Mouse (Mus musculus): ENCODE data around the gene Cdkn2aip. TPM values are rescaled to one million over a fixed set of nuclear protein-coding genes. Genes with fewer than 3 reads are reported as not detected.
A peak's percentile ranks its signal among the peaks of the same experiment; 100 is the strongest.

The Cdkn2aip gene
- total RNA-seq, 2 experiments from 2014 or later, result 5.0 to 5.2 TPM

DNA sequence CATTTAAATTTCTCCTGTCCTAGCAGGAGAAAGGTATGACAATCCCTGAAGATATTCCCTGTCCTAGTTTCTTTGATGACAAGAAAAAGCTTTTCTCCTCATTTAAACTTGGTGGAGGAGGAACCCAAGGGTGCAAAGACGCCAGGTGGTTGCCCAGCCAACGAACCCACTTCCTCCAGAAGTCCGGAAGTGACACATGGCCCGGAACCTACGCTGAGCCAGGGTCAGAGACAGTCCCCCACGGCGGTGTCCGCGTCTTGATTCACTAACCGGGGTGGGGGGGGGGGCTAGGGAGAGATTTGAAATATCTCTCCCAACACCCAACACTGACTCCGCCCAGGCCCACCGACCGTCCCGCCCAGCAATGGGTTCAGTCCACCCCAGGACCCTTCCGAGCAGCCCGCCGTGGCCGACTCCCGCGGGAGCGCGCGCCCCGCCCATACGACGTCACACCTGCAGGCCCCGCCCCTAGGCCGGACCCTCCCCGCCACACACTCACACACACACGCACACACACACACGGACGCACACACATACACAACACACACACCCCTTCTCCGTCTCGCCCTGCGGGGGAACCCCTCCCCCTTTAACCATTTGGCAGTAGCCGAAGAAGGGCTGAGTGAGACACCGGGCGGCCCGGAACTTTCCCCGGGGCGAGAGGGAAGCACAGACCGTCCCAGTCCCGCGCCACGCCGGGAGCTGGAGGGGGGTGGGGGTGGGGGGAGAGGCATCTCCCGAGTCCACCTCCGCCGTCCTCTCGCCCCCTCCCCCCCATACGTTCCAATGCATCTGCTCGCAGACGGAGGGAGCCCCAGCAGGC is 40.2 kb downstream of the Cdkn2aip start:
- peak overlapping the region; percentile 91 for H3K4me3 ChIP-seq
- intact Hi-C loops (cut with DNase I), result loop anchor here (2.0 to 5.0 kb wide), 2 partner anchors 69 to 141 kb away; partner anchors contain the start of genes Rwdd4a and Trappc11
- DNase-seq, result peak; percentile 94
- peak overlapping the region; percentile 99 for H3K27ac ChIP-seq
- TF ChIP-seq CTCF (IDR thresholded peaks at IDR 0.05), result no peak

DNA sequence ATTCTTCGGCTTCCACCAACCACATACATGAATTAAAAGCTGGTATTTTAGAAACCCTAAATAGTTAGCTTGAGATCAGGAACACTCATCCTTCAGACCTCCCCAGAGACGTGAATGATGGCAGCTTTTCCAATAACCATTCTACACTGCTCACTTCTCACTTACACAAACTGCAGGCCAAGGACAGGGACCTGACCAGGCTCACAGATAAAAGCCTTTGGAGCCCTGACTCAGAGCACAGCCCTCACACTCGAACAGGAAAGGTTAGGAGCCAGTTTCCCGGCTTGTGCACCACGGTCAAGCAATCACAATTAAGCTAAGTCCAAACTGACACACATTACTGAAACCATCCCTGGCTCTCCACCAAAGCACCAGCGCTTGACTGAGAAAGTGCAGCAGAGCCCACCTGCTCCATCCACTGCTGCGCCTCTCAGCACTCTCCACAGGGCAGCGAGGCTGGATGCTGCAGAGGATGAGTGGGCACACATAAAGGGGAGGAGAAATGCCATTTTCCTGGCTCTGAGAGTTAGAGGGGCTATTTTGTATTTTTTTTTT is 49.4 kb downstream of the Cdkn2aip start:
- intact Hi-C loops (cut with DNase I), result no loop called here
- no peak overlapping the region for H3K4me3 ChIP-seq
- no peak for TF ChIP-seq CTCF (IDR thresholded peaks at IDR 0.05)
- no peak overlapping the region for H3K27ac ChIP-seq
- no peak for DNase-seq

DNA sequence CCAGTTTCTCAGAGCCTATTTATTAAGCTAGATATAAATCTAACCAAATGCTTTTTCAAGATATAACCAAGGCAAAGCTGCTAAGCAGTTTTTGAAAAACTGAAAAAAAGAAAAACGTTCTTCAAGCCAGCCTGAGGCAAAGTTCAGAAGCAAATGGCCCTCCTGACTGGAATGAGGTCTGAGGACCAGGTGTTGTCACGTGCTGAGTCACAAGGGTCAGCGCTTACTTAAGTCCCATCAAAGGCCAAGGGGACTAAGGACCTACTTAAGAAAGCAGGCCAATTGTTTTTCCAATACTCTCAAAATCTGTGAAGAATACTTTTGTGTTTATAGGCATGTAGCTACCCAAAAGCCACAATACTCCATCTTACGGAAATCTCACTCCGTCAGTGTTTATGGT is 50.5 kb downstream of the Cdkn2aip start:
- TF ChIP-seq CTCF (IDR thresholded peaks at IDR 0.05), result no peak
- intact Hi-C loops (cut with DNase I), result no loop called here
- DNase-seq, result no peak
- Histone ChIP-seq H3K27ac (no peak overlapping the region), H3K4me3 (no peak overlapping the region)

DNA sequence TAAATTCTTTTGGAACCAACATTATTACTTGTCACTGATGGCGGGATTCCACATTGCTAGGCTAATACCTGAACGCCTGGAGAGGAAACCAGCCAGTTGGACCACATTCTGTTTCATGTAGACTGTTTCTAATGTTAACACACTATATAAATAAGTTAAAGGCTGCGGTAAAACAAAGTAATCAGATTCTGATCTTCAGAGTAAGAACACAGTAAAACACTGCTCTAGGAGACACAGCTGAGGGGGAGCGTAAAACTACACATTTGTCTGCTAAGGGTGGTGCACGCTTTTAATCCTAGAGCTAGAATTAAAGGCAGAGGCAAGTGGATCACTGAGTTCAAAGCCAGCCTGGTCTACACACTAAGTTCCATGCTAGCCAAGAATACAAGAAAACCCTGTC is 51.0 kb downstream of the Cdkn2aip start:
- intact Hi-C loops (cut with DNase I), result no loop called here
- H3K27ac ChIP-seq, result no peak overlapping the region
- DNase-seq, result no peak
- no peak overlapping the region for H3K4me3 ChIP-seq
- no peak for TF ChIP-seq CTCF (IDR thresholded peaks at IDR 0.05)

DNA sequence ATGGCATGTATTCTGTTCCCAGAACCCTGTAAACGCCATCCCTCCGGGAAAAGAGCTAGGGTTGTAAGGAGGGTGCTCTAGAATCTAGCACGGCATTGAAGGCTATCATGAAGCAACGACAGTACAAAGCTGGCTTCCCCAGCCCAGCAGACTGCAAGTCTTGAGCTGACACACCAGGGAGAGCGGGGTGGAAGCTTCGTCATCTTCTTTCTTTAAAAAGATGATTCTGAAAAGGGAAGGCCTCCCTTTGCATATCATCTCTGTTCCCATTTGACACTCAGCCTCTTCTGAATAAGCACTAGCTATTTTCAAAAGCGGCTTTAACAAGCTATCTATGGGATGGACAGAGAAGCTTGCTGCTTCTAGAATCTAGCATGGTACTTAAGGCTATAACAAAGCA is 53.3 kb downstream of the Cdkn2aip start:
- Histone ChIP-seq H3K27ac (no peak overlapping the region), H3K4me3 (no peak overlapping the region)
- TF ChIP-seq CTCF (IDR thresholded peaks at IDR 0.05), result no peak
- intact Hi-C loops (cut with DNase I), result no loop called here
- no peak for DNase-seq

DNA sequence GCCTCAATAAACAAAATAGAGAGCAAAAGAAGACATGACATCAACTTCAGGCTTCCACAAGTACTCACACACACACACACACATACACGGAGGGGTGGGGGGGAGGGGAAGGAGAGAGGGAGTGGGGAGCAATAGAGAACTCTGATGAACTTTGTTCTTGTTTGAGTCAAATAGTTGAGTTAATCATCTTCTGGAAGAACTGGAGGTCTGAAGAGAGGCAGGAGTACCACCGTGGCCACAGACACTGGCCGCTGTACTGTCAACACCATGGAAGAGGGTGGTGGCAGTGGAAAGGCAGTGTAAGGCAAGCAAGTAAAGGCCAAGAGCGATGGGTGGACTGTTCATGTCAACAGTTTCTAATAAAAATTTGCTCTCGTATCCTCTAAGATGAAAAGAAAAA is 54.3 kb downstream of the Cdkn2aip start:
- Histone ChIP-seq H3K4me3 (no peak overlapping the region), H3K27ac (no peak overlapping the region)
- DNase-seq, result no peak
- no peak for TF ChIP-seq CTCF (IDR thresholded peaks at IDR 0.05)
- intact Hi-C loops (cut with DNase I), result no loop called here

Other genes with a start within 250 kb of the Cdkn2aip start
- 10 to 100 TPM; 17.5 to 19.1 TPM for gene Trappc11, start 180.5 kb downstream of the Cdkn2aip start, total RNA-seq (2021)
- 10 to 100 TPM; 28.7 to 36.7 TPM for gene Rwdd4a, start 180.3 kb downstream of the Cdkn2aip start, total RNA-seq (2021)
- gene Ing2, start 38.4 kb downstream of the Cdkn2aip start, total RNA-seq (2021), result 10 to 100 TPM; 14.0 to 18.0 TPM
- not detected for gene Cldn24, start 108.2 kb upstream of the Cdkn2aip start, total RNA-seq (2021)
- under 1 TPM; 0.31 TPM for gene Cldn22, start 110.5 kb upstream of the Cdkn2aip start, total RNA-seq (2021)

Data from gastrocnemius, adult 2 months (tissue).